Mouse (Mus musculus) lung, postnatal 0 days (tissue): ENCODE data around the gene Gapvd1. TPM values are rescaled to one million over a fixed set of nuclear protein-coding genes. Genes with fewer than 3 reads are reported as not detected.
"Not testable (repeated sequence)": the region's sequence is repeated elsewhere in the genome, so short reads cannot be mapped to it uniquely, and the experiment has no call there.

Source experiments
- ATAC-seq: fragments of 200-750 bp; cut with Nextera tagmentation; 2 replicates; pipeline ENCODE4 v1.8.0; 2017; ENCODE audit warnings: moderate library complexity
- DNase-seq: peaks from one replicate; pipeline ENCODE4 v3.0.0-alpha.2; 2016; ENCODE audit warnings: low spot score
- H3K27ac ChIP-seq: fragments of 300-500 bp; sonication (generic); 2 replicates; pipeline ENCODE4 v1.5.1; 2014; ENCODE audit warnings: antibody characterized with exemption, mild to moderate bottlenecking, low read length, mixed read lengths
- H3K27me3 ChIP-seq: fragments of 300-500 bp; sonication (generic); replicated peaks from 2 replicates; pipeline ENCODE4 v1.6.1; 2014; ENCODE audit warnings: low read length, mixed read lengths; ENCODE audit not compliant: insufficient read depth
- H3K36me3 ChIP-seq: fragments of 300-500 bp; sonication (generic); 2 replicates; pipeline ENCODE4 v1.6.1; 2014; ENCODE audit warnings: low read length, mixed read lengths; ENCODE audit not compliant: insufficient read depth
- H3K4me1 ChIP-seq: fragments of 300-500 bp; sonication (generic); 2 replicates; pipeline ENCODE4 v1.6.1; 2014; ENCODE audit warnings: antibody characterized with exemption, low read depth, low read length, mixed read lengths; ENCODE audit not compliant: insufficient read depth
- H3K4me2 ChIP-seq: fragments of 300-500 bp; sonication (generic); replicated peaks from 2 replicates; pipeline ENCODE4 v1.6.1; 2014; ENCODE audit warnings: low read depth, mild to moderate bottlenecking, low read length, moderate library complexity, mixed read lengths
- H3K4me3 ChIP-seq: fragments of 300-500 bp; sonication (generic); 2 replicates; pipeline ENCODE4 v1.5.1; 2014; ENCODE audit warnings: low read depth, low read length
- H3K9ac ChIP-seq: fragments of 300-500 bp; sonication (generic); replicated peaks from 2 replicates; pipeline ENCODE4 v1.6.1; 2014; ENCODE audit warnings: low read depth, mild to moderate bottlenecking
- H3K9me3 ChIP-seq: fragments of 300-500 bp; sonication (generic); 2 replicates; pipeline ENCODE4 v1.6.1; 2016; ENCODE audit warnings: low read length, mixed read lengths
- CTCF ChIP-seq: IDR thresholded peaks from 2 replicates; pipeline ENCODE4 v1.5.1; 2016; ENCODE audit warnings: antibody characterized with exemption, mild to moderate bottlenecking
- EP300 ChIP-seq: IDR thresholded peaks from 2 replicates; pipeline ENCODE4 v1.6.1; 2016; ENCODE audit warnings: antibody characterized with exemption, mild to moderate bottlenecking, control low read depth
- WGBS: fragments of 180-500 bp; shearing (Covaris S2); extraction: QIAGEN DNeasy Blood & Tissue Kit; methylation state at CpG from one replicate; pipeline ENCODE4 v1.1.7; 2014; 5-methylcytosine and 5-hydroxymethylcytosine counted together
- polyA plus RNA-seq: library from polyadenylated mRNA; unstranded; fragments of >200 nt; fragmentation: Nextera tagmentation; extraction: Ambion mirVana; gene quantifications from 2 replicates; pipeline ENCODE4 v1.2.1, GENCODE M21; 2015

Gapvd1 gene
- polyA plus RNA-seq, 1 experiment from 2014 or later, result 50.1 TPM

DNA sequence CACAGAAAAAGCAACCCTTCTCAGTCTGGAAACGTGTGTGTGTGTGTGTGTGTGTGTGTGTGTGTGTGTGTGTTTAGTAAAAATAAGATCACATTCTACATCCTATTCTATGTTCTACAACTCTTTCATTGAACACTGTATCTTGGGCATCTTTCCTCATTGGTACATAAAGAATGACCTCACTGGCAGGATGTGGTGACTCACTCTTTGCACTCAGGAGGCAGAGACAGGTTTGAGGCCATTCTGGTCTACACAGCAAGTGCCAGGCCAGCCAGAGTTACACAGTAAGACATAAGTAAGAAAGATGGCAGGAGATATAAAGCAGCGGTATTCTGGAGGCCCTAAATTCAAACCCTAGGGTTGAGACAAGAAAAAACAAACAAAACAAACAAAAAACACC, 7.8 kb upstream of the Gapvd1 start:
- no peak overlapping the region for H3K4me2 ChIP-seq
- TF ChIP-seq EP300, result no peak
- TF ChIP-seq CTCF, result no peak
- H3K4me3 ChIP-seq, result no peak overlapping the region
- WGBS, result 40% methylated on average over 2 of the region's 2 CpGs
- no peak overlapping the region for H3K9ac ChIP-seq
- ATAC-seq (no peak), DNase-seq (no peak)
- no peaks in the 10 kb centered on the region for H3K4me1 ChIP-seq
- H3K9me3 ChIP-seq, result no peaks in the 10 kb centered on the region
- no peaks in the 10 kb centered on the region for H3K27me3 ChIP-seq
- no peak overlapping the region for H3K27ac ChIP-seq
- H3K36me3 ChIP-seq, result no peaks in the 10 kb centered on the region

DNA sequence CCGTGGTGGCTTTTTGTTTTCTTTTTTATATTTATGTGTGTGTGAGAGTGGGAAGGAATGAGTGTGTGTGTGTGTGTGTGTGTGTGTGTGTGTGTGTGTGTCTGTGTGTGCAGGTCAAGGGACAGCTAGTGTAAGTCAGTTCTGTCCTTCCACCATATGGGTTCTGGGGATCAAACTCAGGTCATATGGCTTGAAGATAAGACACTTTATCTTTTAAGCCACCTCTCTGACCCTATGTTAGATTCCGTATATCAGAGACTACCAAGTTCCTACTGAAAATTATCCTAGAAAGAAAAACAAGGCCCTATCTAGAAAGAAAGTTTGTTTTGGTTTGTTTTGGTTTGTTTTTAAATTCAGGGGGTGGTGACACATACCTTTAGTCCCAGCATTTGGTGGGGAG, 7.1 kb upstream of the Gapvd1 start:
- H3K9ac ChIP-seq, result no peak overlapping the region
- H3K27ac ChIP-seq, result no peak overlapping the region
- no peaks in the 10 kb centered on the region for H3K4me1 ChIP-seq
- DNase-seq (no peak), ATAC-seq (no peak)
- H3K4me2 ChIP-seq, result no peak overlapping the region
- no peak for TF ChIP-seq CTCF
- no peaks in the 10 kb centered on the region for H3K9me3 ChIP-seq
- H3K27me3 ChIP-seq, result no peaks in the 10 kb centered on the region
- H3K36me3 ChIP-seq, result no peaks in the 10 kb centered on the region
- 60% methylated on average over 2 of the region's 2 CpGs for WGBS
- H3K4me3 ChIP-seq, result no peak overlapping the region

DNA sequence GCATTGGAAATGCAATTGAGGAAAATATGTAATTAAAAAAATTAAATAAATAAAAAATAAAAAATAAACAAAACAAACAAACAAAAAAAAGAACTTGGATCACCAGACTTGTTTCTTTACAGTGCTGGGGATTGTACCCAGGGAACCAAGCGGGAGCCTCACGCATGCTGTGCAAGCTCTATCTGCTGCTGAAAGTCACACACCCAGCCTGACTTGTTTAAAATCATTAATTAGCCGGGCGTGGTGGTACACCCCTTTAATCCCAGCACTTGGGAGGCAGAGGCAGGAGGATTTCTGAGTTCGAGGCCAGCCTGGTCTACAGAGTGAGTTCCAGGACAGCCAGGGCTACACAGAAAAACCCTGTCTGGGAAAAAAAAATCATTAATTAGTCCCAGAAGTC, 6.2 kb upstream of the Gapvd1 start:
- not testable (repeated sequence) for H3K4me2 ChIP-seq, H3K9ac ChIP-seq, DNase-seq, H3K27me3 ChIP-seq, H3K4me1 ChIP-seq, H3K27ac ChIP-seq, H3K4me3 ChIP-seq, H3K9me3 ChIP-seq, H3K36me3 ChIP-seq, ATAC-seq
- 83% methylated on average over 5 of the region's 5 CpGs for WGBS

DNA sequence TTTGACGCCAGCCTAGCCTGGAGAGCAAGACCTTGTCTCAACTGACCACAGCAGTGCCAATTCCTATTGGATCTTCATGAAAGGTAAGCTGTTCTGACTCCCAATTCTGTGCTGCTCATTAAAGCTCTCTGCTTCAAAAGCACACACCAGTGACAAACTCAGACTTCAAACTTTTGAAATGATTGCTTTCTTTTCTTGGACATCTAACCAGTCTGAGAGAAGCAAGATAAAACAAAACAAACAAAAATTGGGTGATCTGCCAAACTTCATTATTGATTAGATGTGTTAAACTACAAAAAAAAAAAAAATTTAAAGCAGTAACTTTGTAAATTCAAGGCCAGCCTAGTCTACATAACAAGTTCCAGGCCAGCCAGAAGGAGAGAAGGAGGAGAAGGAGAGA, 2.3 kb upstream of the Gapvd1 start:
- DNase-seq (no peak), ATAC-seq (no peak)

DNA sequence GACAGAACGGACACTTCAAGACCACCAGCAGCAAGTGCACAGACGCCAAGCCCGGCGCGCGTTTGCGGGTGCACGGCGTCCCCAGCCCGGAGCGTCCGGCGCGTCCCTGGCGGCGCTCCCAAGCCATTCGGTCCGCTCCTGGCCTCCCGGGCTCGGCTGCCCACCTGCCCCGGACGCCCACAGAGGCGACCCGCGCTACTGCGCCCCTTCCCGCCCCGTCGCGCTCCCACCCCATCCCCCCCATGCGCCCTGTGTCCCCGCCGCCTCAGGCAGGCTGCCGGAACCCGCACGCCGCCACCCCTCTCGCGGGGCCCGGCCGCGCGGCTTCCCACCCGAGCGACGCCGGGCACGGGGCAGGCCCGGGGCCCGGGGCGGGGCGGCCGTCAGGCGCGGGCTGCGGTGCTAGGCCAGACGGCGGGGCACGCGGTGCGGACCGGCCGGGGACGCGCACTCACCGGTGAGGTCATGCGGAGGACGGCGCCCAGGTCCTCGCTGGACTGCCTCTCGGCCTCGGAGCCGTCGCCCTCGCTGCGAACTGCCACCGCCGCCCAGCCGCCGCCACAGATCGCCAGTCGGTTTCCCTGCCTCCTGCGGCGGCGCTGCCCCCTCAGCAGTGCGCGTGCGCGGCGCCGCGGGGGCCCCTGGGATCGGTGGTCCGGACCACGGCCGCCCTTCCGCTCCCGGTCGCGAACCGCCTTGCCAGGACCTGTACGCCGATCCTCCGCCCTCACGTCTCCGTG, 1.1 kb downstream of the Gapvd1 start:
- ATAC-seq, result peak; percentile 97
- H3K27ac ChIP-seq, result peak overlapping the region; percentile 94
- TF ChIP-seq EP300 (no peak), CTCF (peak; percentile 46)
- no peaks in the 10 kb centered on the region for H3K9me3 ChIP-seq
- H3K4me3 ChIP-seq, result peak overlapping the region; percentile 92
- H3K4me1 ChIP-seq, result no peaks in the 10 kb centered on the region; the same call in 1 of the 2 replicates
- H3K9ac ChIP-seq, result peak overlapping the region; percentile 86
- peak; percentile 94 for DNase-seq
- peak overlapping the region; percentile 75 for H3K4me2 ChIP-seq
- WGBS, result under 1% methylated on average over 60 of the region's 106 CpGs
- no peaks in the 10 kb centered on the region for H3K27me3 ChIP-seq
- no peaks in the 10 kb centered on the region for H3K36me3 ChIP-seq

More for the DNA sequence above, 2.3 kb upstream of the Gapvd1 start:
- H3K9me3 ChIP-seq, result no peaks in the 10 kb centered on the region
- H3K27ac ChIP-seq, result no peak overlapping the region
- no peak for TF ChIP-seq CTCF
- no peak for TF ChIP-seq EP300
- no peak overlapping the region for H3K4me2 ChIP-seq
- no peak overlapping the region for H3K9ac ChIP-seq
- no peaks in the 10 kb centered on the region; the same call in 1 of the 2 replicates for H3K4me1 ChIP-seq
- no peaks in the 10 kb centered on the region for H3K27me3 ChIP-seq
- no peak overlapping the region for H3K4me3 ChIP-seq
- 63% methylated on average over 1 of the region's 1 CpGs for whole genome bisulfite sequencing
- H3K36me3 ChIP-seq, result no peaks in the 10 kb centered on the region

DNA sequence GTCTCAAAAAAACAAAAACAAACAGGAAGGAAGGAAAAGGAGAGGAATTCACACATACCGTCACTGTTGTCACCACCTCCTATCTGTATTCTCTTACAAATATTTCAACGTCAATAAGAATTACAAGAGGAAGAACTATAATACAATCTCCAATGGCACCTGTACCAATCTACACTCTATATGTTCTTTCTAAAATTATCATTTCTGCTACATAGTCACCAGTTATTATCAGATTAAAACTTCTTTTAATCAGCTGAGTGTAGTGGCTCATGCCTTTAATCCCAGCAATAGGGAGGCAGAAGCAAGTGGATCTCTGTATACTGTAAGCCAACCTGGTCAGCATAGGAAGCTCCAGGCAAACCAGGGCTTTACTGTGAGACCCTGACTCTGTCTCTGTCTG, 4.8 kb downstream of the Gapvd1 start:
- Histone ChIP-seq H3K27ac (no peak overlapping the region), H3K9ac (no peak overlapping the region), H3K27me3 (no peaks in the 10 kb centered on the region), H3K4me2 (no peak overlapping the region), H3K36me3 (no peaks in the 10 kb centered on the region), H3K9me3 (no peaks in the 10 kb centered on the region), H3K4me1 (no peaks in the 10 kb centered on the region; the same call in 1 of the 2 replicates), H3K4me3 (no peak overlapping the region)
- TF ChIP-seq CTCF (no peak), EP300 (no peak)
- DNase-seq (no peak), ATAC-seq (no peak)
- WGBS, result 44% methylated on average over 2 of the region's 2 CpGs

DNA sequence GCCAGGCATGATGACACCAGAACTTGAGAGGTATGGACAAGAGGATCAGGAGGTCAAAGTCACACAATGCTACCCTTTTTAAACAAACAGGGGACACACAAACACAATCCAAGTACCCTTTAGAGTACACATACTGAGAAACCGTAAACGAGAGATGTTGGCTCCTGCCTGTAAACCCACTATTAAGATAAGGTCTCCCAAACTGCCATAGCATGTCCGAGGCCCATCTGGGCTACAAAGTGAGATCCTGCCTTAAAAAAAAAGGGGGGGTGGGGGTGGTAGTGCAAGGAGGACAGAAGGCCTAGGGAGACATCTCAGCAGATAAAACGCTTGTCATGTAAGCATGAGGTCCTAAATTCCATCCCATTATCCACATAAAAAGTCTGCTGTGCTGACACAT, 6.6 kb downstream of the Gapvd1 start:
- no peak overlapping the region for H3K4me2 ChIP-seq
- no peaks in the 10 kb centered on the region for H3K36me3 ChIP-seq
- 82% methylated on average over 4 of the region's 4 CpGs for WGBS
- no peak overlapping the region for H3K4me3 ChIP-seq
- DNase-seq, result no peak
- no peak for ATAC-seq
- no peaks in the 10 kb centered on the region for H3K9me3 ChIP-seq
- TF ChIP-seq EP300 (no peak), CTCF (no peak)
- no peak overlapping the region for H3K27ac ChIP-seq
- H3K4me1 ChIP-seq, result no peaks in the 10 kb centered on the region; the same call in 1 of the 2 replicates
- no peak overlapping the region for H3K9ac ChIP-seq
- H3K27me3 ChIP-seq, result no peaks in the 10 kb centered on the region
